Mouse (Mus musculus) ES-E14 (cell line): ENCODE results near the gene Aqp7. TPM values are rescaled to one million over a fixed set of nuclear protein-coding genes. Genes with fewer than 3 reads are reported as not detected.
A peak's percentile ranks its signal among the peaks of the same experiment; 100 is the strongest.

Experiments
- DNase-seq: peaks from one replicate; pipeline ENCODE4 v3.0.0-alpha.2; 2013; ENCODE audit warnings: low read depth, low spot score
- H3K27ac ChIP-seq: 2 replicates; pipeline ENCODE4 v1.5.1; 2012; ENCODE audit warnings: low read depth, mild to moderate bottlenecking, low read length, moderate library complexity, mixed read lengths; ENCODE audit not compliant: poor library complexity, insufficient read depth, severe bottlenecking
- H3K36me3 ChIP-seq: 2 replicates; pipeline ENCODE4 v1.6.1; 2012; ENCODE audit warnings: mild to moderate bottlenecking, low read length, moderate library complexity, mixed read lengths; ENCODE audit not compliant: control insufficient read depth, poor library complexity, insufficient read depth, severe bottlenecking
- H3K4me1 ChIP-seq, 2 experiments: fragments of 150-350 bp in 1 of 2; sonication (generic) in 1 of 2; 2 replicates each; pipeline ENCODE4 v1.6.1; 2012; ENCODE audit warnings: low read length in 2 of 2, mild to moderate bottlenecking in 1 of 2, mixed read lengths in 1 of 2; ENCODE audit not compliant: control insufficient read depth in 2 of 2, insufficient read depth in 2 of 2, poor library complexity in 1 of 2
- H3K4me3 ChIP-seq, 2 experiments: fragments of 150-350 bp in 1 of 2; sonication (generic) in 1 of 2; 2 replicates each; pipeline ENCODE4 v1.5.1; 2012; ENCODE audit warnings: low read length in 2 of 2, low read depth in 1 of 2, mild to moderate bottlenecking in 1 of 2, mixed read lengths in 1 of 2; ENCODE audit not compliant: insufficient read depth in 1 of 2, poor library complexity in 1 of 2, severe bottlenecking in 1 of 2
- H3K9ac ChIP-seq: 2 replicates; pipeline ENCODE4 v1.6.1; 2012; ENCODE audit warnings: low read depth, mild to moderate bottlenecking, low read length, mixed read lengths; ENCODE audit not compliant: poor library complexity, insufficient read depth, severe bottlenecking
- H3K9me3 ChIP-seq: fragments of 150-350 bp; sonication (generic); 2 replicates; pipeline ENCODE4 v1.6.1; 2012; ENCODE audit warnings: low read depth, mild to moderate bottlenecking, low read length; ENCODE audit not compliant: control insufficient read depth, insufficient read depth
- CHD2 ChIP-seq: IDR thresholded peaks from 2 replicates; pipeline ENCODE4 v1.6.1; 2014; ENCODE audit warnings: mild to moderate bottlenecking, low read depth, low read length, inconsistent platforms
- HCFC1 ChIP-seq: IDR thresholded peaks from 2 replicates; pipeline ENCODE4 v1.6.1; 2012; ENCODE audit warnings: low read length, inconsistent platforms, borderline replicate concordance; ENCODE audit not compliant: insufficient read depth
- MAFK ChIP-seq: IDR thresholded peaks from 2 replicates; pipeline ENCODE4 v1.6.1; 2014; ENCODE audit warnings: mild to moderate bottlenecking, low read depth, low read length, inconsistent platforms; ENCODE audit not compliant: insufficient read depth
- ZC3H11A ChIP-seq: IDR thresholded peaks from 2 replicates; pipeline ENCODE4 v1.6.1; 2012; ENCODE audit warnings: low read depth, mild to moderate bottlenecking, inconsistent platforms, low read length, borderline replicate concordance
- ZNF384 ChIP-seq: IDR thresholded peaks from 2 replicates; pipeline ENCODE4 v1.6.1; 2012; ENCODE audit warnings: low read depth, low read length, inconsistent platforms
- in situ Hi-C, 2 experiments: fragments of 600-800 bp; cut with MboI; formaldehyde crosslinking; loops; one replicate each; pipeline ENCODE4 v1.15.1; 2025; ENCODE audit warnings: low sequenced_read_pairs in 2 of 2, inconsistent platforms in 1 of 2; ENCODE audit not compliant: unreplicated experiment in 2 of 2
- total RNA-seq: library from RNA; depleted of rRNA; stranded (reverse); fragments of 300-350 nt; gene quantifications from 2 replicates; pipeline ENCODE4 v1.2.3, GENCODE M21; 2012

The Aqp7 gene
- total RNA-seq, 1 experiment = not detected

GRCm38 (mm10) chr4:41050726-41051675 lies 3.1 kb upstream of the Aqp7 start:
- DNase-seq = peak; percentile 81
- in situ Hi-C loops = no loop called here
- Histone ChIP-seq H3K4me3 (peak overlapping the region; percentile 10 to 29; a peak in 2 of 4 replicates), H3K9me3 (no peaks in the 10 kb centered on the region), H3K9ac (0 out of 2 replicates have a peak overlapping the region, but pooled peaks have one; percentile 61), H3K36me3 (no peaks in the 10 kb centered on the region), H3K4me1 (peaks cover 0 to 15% of the 10 kb centered on the region in 2 experiments; a peak in 2 of 4 replicates), H3K27ac (peak overlapping the region; percentile 51)
- TF ChIP-seq CHD2 (no peak), ZC3H11A (0 out of 2 replicates have a peak, but pooled peaks have one; percentile 58)

- Histone ChIP-seq H3K27ac (no peak overlapping the region), H3K9ac (no peak overlapping the region), H3K36me3 (no peaks in the 10 kb centered on the region), H3K4me3 (no peak overlapping the region), H3K9me3 (no peaks in the 10 kb centered on the region), H3K4me1 (peaks cover 0 to 7% of the 10 kb centered on the region in 2 experiments; a peak in 1 of 4 replicates)
- no peak for DNase-seq
- TF ChIP-seq HCFC1 (no peak), CHD2 (no peak), ZNF384 (no peak), MAFK (no peak), ZC3H11A (no peak)
- in situ Hi-C loops = no loop called here
Observed at GRCm38 (mm10) chr4:41048926-41049325, 987 bp upstream of the Aqp7 start.

- H3K9me3 ChIP-seq = no peaks in the 10 kb centered on the region
- no peak overlapping the region for H3K9ac ChIP-seq
- peaks cover 0 to 5% of the 10 kb centered on the region in 2 experiments; a peak in 1 of 4 replicates for H3K4me1 ChIP-seq
- no peak overlapping the region for H3K27ac ChIP-seq
- in situ Hi-C loops = no loop called here
- no peak for DNase-seq
- H3K36me3 ChIP-seq = no peaks in the 10 kb centered on the region
- TF ChIP-seq HCFC1 = no peak
- TF ChIP-seq ZNF384 = no peak
- TF ChIP-seq MAFK = no peak
- no peak for TF ChIP-seq ZC3H11A
- TF ChIP-seq CHD2 = no peak
- H3K4me3 ChIP-seq = no peak overlapping the region
Observed at GRCm38 (mm10) chr4:41046254-41046795, 1.6 kb downstream of the Aqp7 start.

- Histone ChIP-seq H3K27ac (no peak overlapping the region), H3K9ac (no peak overlapping the region), H3K4me1 (peaks cover 0 to 2% of the 10 kb centered on the region in 2 experiments; a peak in 1 of 4 replicates), H3K36me3 (no peaks in the 10 kb centered on the region), H3K9me3 (no peaks in the 10 kb centered on the region), H3K4me3 (no peak overlapping the region)
- DNase-seq = no peak
- no peak for TF ChIP-seq MAFK
- no peak for TF ChIP-seq ZC3H11A
- TF ChIP-seq ZNF384 = no peak
- TF ChIP-seq HCFC1 = no peak
- no peak for TF ChIP-seq CHD2
- in situ Hi-C loops = no loop called here
Observed at GRCm38 (mm10) chr4:41045288-41045687, 2.7 kb downstream of the Aqp7 start.
